Mouse (Mus musculus) Muller cell, postnatal 12 days (primary cell): ENCODE results near the gene Olfr934.

Experiments
- DNase-seq: peaks from one replicate; pipeline ENCODE4 v3.0.0-alpha.2; 2015; ENCODE audit errors: inconsistent ontology term

Gene Olfr934

GRCm38 (mm10) chr9:38988215-38988614, at the start of gene Olfr934:
Gene Olfr934, minus strand, starts transcription at chr9:38988315.
- DNase-seq, result no peak

DNA sequence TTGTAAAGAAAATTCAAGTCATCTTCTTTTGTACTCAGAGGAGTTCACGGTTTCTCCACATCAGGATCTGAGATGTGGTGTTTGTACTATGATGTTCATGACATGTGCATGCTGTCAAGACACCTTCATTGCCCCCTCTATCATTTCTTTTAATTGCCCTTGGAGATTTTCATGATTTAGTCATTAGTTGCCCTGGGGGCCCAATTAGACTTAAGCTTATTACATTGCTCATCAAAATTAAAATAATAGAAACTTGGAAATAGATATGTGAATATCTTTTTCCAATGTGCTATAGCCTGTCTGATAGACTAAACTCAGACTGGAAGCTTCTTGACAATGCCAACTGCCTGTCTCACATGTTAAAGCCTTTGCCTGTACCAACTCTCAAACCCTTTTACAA, 35.2 kb upstream of the Olfr934 start, which contains the start of gene Olfr146:
Gene Olfr146, minus strand, starts transcription at position 101 of the 400 bp plus-strand sequence.
- DNase-seq, result no peak

DNA sequence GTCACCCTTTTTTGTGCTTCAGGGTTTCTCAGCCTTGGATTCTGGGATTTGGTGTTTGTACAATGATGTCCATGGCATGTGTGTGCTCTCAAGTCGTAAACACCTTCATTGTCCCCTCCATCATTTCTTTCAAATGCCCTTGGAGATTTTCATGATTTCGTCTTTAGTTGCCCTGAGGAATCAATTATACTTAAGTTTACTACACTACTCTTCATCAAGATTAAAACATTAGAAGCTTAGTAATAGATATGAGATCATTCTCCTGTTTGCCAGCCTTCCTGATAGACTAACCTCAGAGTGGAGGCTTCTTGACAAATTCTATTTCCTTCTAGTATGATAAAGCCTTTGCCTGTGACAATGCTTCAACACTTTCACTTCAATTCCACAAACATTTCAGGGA, 11.5 kb upstream of the Olfr934 start, which contains the start of gene Olfr935:
Gene Olfr935, minus strand, starts transcription at position 101 of the 400 bp plus-strand sequence.
- no peak for DNase-seq

- DNase-seq, result no peak
These were observed 16.1 kb downstream of the Olfr934 start, which contains the start of gene Olfr933 for GRCm38 (mm10) chr9:38972013-38972412. Gene Olfr933, plus strand, starts transcription at chr9:38972313.

DNA sequence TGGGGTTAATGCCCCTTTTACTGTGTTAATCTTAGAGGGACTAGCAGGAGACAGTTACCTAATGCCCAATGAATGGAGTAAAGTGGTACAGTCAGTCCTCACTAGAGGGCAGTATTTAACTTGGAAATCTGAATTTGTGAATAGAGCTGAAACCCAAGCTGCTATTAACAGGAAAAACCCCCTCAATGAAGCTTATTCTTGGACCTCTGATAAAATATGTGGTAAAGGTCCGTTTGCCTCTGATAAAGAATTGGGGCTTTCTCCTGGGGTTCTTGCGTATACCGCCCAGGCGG, 34.0 kb downstream of the Olfr934 start:
- DNase-seq, result no peak

DNA sequence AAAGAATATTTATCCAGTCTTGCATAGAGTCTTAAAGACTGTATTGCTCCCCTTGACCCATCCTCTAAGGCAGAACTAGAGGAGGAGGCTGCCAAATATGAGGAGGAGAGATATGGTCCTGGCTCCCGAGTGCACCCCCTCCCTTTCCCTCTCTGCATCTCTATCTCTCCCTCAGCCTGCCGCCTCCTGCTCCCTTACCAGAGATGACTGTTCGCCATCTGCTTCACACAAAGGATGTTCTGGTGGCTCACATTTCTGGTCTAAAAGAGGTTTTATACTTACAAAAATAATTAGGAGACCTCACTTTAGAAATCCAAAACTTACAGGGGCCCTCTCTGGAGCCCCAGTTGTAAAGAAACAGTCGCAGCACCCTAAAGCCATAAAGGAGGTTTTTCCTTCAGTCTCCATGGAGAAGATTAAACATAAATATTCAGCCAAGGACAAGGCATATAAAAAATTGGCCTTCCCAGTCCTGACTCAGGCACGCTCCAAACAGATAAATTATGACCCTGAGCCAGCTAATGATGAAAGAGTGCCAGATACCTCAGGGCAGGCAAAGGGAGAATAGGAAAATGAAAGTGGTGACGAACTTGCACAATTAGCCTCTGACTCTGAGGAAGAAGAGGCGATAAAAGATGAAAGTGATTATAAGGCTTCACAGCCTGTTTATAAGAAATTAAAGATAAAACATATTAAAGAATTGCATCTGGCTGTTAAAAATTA, 34.6 kb downstream of the Olfr934 start:
- DNase-seq, result no peak
